Mouse (Mus musculus): ENCODE measurements at regions not wholly inside any gene's neighbourhood (a gene's known extent, or its start where the extent isn't known, plus 50 kb on each side); places are given as distances from the start of the nearest gene placed in this dataset.

- no peak overlapping the region for H3K4me3 ChIP-seq (ENCODE audit: insufficient read depth, low read depth, low read length)
- TF ChIP-seq POLR2A (IDR thresholded peaks at IDR 0.05; ENCODE audit: extremely low read depth, insufficient read depth, low read length) (no peak), CTCF (IDR thresholded peaks at IDR 0.05; ENCODE audit: low read depth, low read length) (no peak)
- WGBS: 86% methylated on average over 2 of the region's 2 CpGs
These were observed 386.9 kb upstream of the Dynlrb2 start for GRCm38 (mm10) chr8:116117919-116118318.

GRCm38 (mm10) chr8:116116625-116117024 lies 388.1 kb upstream of the Dynlrb2 start:
- 71% methylated on average over 7 of the region's 7 CpGs for WGBS
- Histone ChIP-seq H3K36me3 (ENCODE audit: control insufficient read depth, insufficient read depth, low read length) (no peaks in the 10 kb centered on the region), H3K27me3 (ENCODE audit: control insufficient read depth, insufficient read depth, low read length) (no peaks in the 10 kb centered on the region), H3K9ac (ENCODE audit: low read depth, low read length) (no peak overlapping the region), H3K4me1 (ENCODE audit: control insufficient read depth, insufficient read depth, low read length) (no peaks in the 10 kb centered on the region), H3K27ac (replicated peaks; ENCODE audit: insufficient read depth, low read depth, low read length) (no peak overlapping the region), H3K79me2 (ENCODE audit: control insufficient read depth, insufficient read depth, low read length) (no peaks in the 10 kb centered on the region), H3K4me3 (ENCODE audit: insufficient read depth, low read depth, low read length) (no peak overlapping the region)
- no peak for DNase-seq (ENCODE audit: extremely low read depth, low read depth, low spot score)
- TF ChIP-seq CTCF (IDR thresholded peaks at IDR 0.05; ENCODE audit: low read depth, low read length) (no peak), POLR2A (IDR thresholded peaks at IDR 0.05; ENCODE audit: extremely low read depth, insufficient read depth, low read length) (no peak)

More at GRCm38 (mm10) chr8:116117919-116118318, 386.9 kb upstream of the Dynlrb2 start:
- Histone ChIP-seq H3K36me3 (ENCODE audit: control insufficient read depth, insufficient read depth, low read length) (no peaks in the 10 kb centered on the region), H3K4me1 (ENCODE audit: control insufficient read depth, insufficient read depth, low read length) (no peaks in the 10 kb centered on the region), H3K27ac (replicated peaks; ENCODE audit: insufficient read depth, low read depth, low read length) (no peak overlapping the region), H3K27me3 (ENCODE audit: control insufficient read depth, insufficient read depth, low read length) (no peaks in the 10 kb centered on the region), H3K79me2 (ENCODE audit: control insufficient read depth, insufficient read depth, low read length) (no peaks in the 10 kb centered on the region), H3K9ac (ENCODE audit: low read depth, low read length) (no peak overlapping the region)
- DNase-seq (ENCODE audit: extremely low read depth, low read depth, low spot score): no peak

DNA sequence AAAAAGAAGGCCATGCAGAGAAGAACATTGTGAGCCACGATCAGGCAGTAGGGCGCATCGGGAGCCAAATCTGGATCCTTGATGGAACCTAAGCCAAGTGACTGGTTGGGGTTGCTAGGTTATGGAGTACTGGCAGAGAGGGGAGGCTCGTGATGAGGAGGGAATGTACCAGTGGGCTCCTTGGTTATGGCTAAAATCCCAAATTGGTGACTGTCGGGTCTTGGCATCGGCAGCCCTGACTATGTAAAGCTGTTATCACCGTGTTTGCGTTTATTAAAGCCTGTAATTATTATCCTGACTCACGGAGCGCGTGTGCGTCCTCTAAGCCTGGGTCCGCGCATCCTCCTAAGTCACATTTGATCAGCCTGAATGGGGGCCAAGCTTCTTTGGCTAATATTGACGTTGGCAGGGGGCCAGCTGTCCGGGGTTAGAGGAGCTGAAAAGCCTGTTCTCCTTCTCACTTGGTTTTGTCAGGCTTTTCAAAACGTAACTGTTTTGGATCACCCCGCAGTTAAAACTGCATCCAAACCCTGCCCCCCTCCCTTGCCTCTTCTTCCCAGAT lies 388.9 kb upstream of the Dynlrb2 start:
- WGBS: 31% methylated on average over 18 of the region's 18 CpGs
- TF ChIP-seq CTCF (IDR thresholded peaks at IDR 0.05; ENCODE audit: low read depth, low read length) (no peak), POLR2A (IDR thresholded peaks at IDR 0.05; ENCODE audit: extremely low read depth, insufficient read depth, low read length) (no peak)
- no peak overlapping the region for H3K9ac ChIP-seq (ENCODE audit: low read depth, low read length)
- H3K27me3 ChIP-seq (ENCODE audit: control insufficient read depth, insufficient read depth, low read length): no peaks in the 10 kb centered on the region
- H3K79me2 ChIP-seq (ENCODE audit: control insufficient read depth, insufficient read depth, low read length): no peaks in the 10 kb centered on the region
- no peak overlapping the region for H3K4me3 ChIP-seq (ENCODE audit: insufficient read depth, low read depth, low read length)
- DNase-seq (ENCODE audit: extremely low read depth, low read depth, low spot score): peak; percentile 30
- H3K36me3 ChIP-seq (ENCODE audit: control insufficient read depth, insufficient read depth, low read length): no peaks in the 10 kb centered on the region
- H3K4me1 ChIP-seq (ENCODE audit: control insufficient read depth, insufficient read depth, low read length): no peaks in the 10 kb centered on the region
- H3K27ac ChIP-seq (replicated peaks; ENCODE audit: insufficient read depth, low read depth, low read length): no peak overlapping the region

DNA sequence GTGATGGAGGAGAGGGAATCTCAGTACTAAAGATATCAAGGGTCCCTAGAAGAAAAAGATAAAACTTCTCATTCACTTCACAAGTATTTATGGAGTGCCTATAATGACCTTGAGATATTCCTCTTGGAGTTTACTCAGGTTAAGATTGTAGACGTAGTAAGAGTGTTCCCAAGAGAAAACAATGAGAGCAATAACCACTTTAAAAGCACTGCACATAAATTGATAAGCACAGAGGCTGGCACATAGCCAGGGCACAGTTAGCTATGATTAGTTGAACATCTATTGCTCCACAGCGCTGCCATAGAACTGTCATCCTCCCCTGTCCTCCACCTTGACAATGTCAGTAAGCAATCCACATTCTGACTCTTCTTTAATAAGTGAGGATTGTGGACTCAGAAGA lies 389.8 kb upstream of the Dynlrb2 start:
- Histone ChIP-seq H3K27ac (replicated peaks; ENCODE audit: insufficient read depth, low read depth, low read length) (no peak overlapping the region), H3K9ac (ENCODE audit: low read depth, low read length) (no peak overlapping the region), H3K27me3 (ENCODE audit: control insufficient read depth, insufficient read depth, low read length) (no peaks in the 10 kb centered on the region), H3K79me2 (ENCODE audit: control insufficient read depth, insufficient read depth, low read length) (no peaks in the 10 kb centered on the region), H3K36me3 (ENCODE audit: control insufficient read depth, insufficient read depth, low read length) (no peaks in the 10 kb centered on the region), H3K4me1 (ENCODE audit: control insufficient read depth, insufficient read depth, low read length) (no peaks in the 10 kb centered on the region), H3K4me3 (ENCODE audit: insufficient read depth, low read depth, low read length) (no peak overlapping the region)
- no peak for DNase-seq (ENCODE audit: extremely low read depth, low read depth, low spot score)
- TF ChIP-seq CTCF (IDR thresholded peaks at IDR 0.05; ENCODE audit: low read depth, low read length) (no peak), POLR2A (IDR thresholded peaks at IDR 0.05; ENCODE audit: extremely low read depth, insufficient read depth, low read length) (no peak)
- WGBS: 72% methylated on average over 2 of the region's 2 CpGs

- H3K79me2 ChIP-seq (ENCODE audit: control insufficient read depth, insufficient read depth, low read length): no peaks in the 10 kb centered on the region
- WGBS: 80% methylated on average over 2 of the region's 2 CpGs
- no peak for TF ChIP-seq POLR2A (IDR thresholded peaks at IDR 0.05; ENCODE audit: extremely low read depth, insufficient read depth, low read length)
- no peak for TF ChIP-seq CTCF (IDR thresholded peaks at IDR 0.05; ENCODE audit: low read depth, low read length)
These were observed 390.3 kb upstream of the Dynlrb2 start for GRCm38 (mm10) chr8:116114502-116114901.

DNA sequence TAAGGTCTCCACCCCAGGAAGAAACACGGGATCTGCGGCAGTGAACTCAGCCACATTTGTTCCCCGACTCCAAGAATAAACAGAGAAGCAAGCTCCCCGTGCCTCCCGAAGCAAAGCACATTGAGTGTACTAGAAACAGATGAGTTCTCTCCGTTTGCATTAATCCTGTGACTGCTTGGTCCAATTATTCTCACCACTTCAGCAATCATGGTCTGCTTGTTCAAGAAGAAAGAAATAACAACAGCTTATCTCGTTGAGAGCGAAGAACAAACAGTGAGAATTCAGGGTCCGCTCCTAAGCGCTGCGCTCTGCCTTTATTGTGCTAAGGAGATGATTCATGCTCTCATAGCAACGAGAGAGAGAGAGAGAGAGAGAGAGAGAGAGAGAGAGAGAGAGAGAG lies 393.6 kb upstream of the Dynlrb2 start:
- Histone ChIP-seq H3K27me3 (ENCODE audit: control insufficient read depth, insufficient read depth, low read length) (no peaks in the 10 kb centered on the region), H3K4me3 (ENCODE audit: insufficient read depth, low read depth, low read length) (no peak overlapping the region), H3K27ac (replicated peaks; ENCODE audit: insufficient read depth, low read depth, low read length) (no peak overlapping the region), H3K36me3 (ENCODE audit: control insufficient read depth, insufficient read depth, low read length) (no peaks in the 10 kb centered on the region), H3K4me1 (ENCODE audit: control insufficient read depth, insufficient read depth, low read length) (no peaks in the 10 kb centered on the region), H3K9ac (ENCODE audit: low read depth, low read length) (no peak overlapping the region), H3K79me2 (ENCODE audit: control insufficient read depth, insufficient read depth, low read length) (no peaks in the 10 kb centered on the region)
- WGBS: 25% methylated on average over 12 of the region's 12 CpGs
- no peak for DNase-seq (ENCODE audit: extremely low read depth, low read depth, low spot score)
- TF ChIP-seq CTCF (IDR thresholded peaks at IDR 0.05; ENCODE audit: low read depth, low read length): no peak
- TF ChIP-seq POLR2A (IDR thresholded peaks at IDR 0.05; ENCODE audit: extremely low read depth, insufficient read depth, low read length): no peak

More at GRCm38 (mm10) chr8:116114502-116114901, 390.3 kb upstream of the Dynlrb2 start:
- no peaks in the 10 kb centered on the region for H3K36me3 ChIP-seq (ENCODE audit: control insufficient read depth, insufficient read depth, low read length)
- H3K4me1 ChIP-seq (ENCODE audit: control insufficient read depth, insufficient read depth, low read length): no peaks in the 10 kb centered on the region
- no peak for DNase-seq (ENCODE audit: extremely low read depth, low read depth, low spot score)
- H3K4me3 ChIP-seq (ENCODE audit: insufficient read depth, low read depth, low read length): no peak overlapping the region
- no peak overlapping the region for H3K9ac ChIP-seq (ENCODE audit: low read depth, low read length)
- no peaks in the 10 kb centered on the region for H3K27me3 ChIP-seq (ENCODE audit: control insufficient read depth, insufficient read depth, low read length)
- H3K27ac ChIP-seq (replicated peaks; ENCODE audit: insufficient read depth, low read depth, low read length): no peak overlapping the region

Measured in liver, adult 2 months (tissue).